21 mouse cellular contexts compared by ENCODE assay signal in the genomic region with DNA sequence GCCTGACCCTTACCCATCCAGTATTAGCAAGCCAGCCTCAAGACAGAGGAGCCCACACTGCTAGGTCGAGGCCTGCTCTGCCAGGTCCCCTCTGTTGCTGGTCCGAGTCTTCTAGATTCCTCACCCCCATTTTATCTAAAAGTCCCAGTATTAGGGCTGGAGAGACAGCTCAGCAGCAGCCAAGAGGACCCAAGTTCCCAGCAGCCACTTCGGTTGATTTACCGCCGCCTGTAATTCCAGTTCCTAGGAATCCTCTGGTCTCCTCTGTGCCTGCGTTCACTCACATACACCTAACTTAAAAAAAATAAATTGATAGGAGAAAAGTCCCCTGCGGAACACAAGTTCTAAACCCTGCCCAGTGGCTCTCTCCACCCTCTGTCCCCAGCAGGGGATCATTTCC.
DNase-seq lines count a peak whose midpoint lies in the region; ATAC-seq and TF ChIP-seq lines count a peak whose summit lies in the region.
"Had no signal": no experiment of that assay in that cellular context is flagged by ENCODE, and none has a peak within 500 bp of the region (broad histone marks: within the 10 kb centered on the region; RNA-seq: fewer than 3 reads in every experiment).

No protein-coding gene starts in this region.

- H3K4me1 ChIP-seq in heart, embryonic 10.5 days, result peaks cover 31% of the 10 kb centered on the region
- H3K4me1 ChIP-seq in kidney, postnatal 0 days (replicated peaks; ENCODE audit: insufficient read depth, low read length), result 0 out of 2 replicates have a peak, but pooled peaks cover 3% of the 10 kb centered on the region
- 0 out of 2 replicates have a peak, but pooled peaks cover 3% of the 10 kb centered on the region for H3K4me1 ChIP-seq in kidney, embryonic 16.5 days (ENCODE audit: insufficient read depth, low read length)
- H3K4me1 ChIP-seq in midbrain, embryonic 11.5 days (ENCODE audit: control insufficient read depth, insufficient read depth, low read length), result no peaks in the 10 kb centered on the region
- H3K4me1 ChIP-seq in midbrain, embryonic 13.5 days (replicated peaks), result peaks cover 24% of the 10 kb centered on the region; the same call in 1 of the 2 replicates
- peaks cover 35% of the 10 kb centered on the region for H3K4me1 ChIP-seq in limb, embryonic 12.5 days (replicated peaks)

- peak overlapping the region; percentile 76 for H3K27ac ChIP-seq in heart, embryonic 10.5 days
- H3K27ac ChIP-seq in kidney, postnatal 0 days, result no peak overlapping the region
- no peak overlapping the region for H3K27ac ChIP-seq in kidney, embryonic 16.5 days (ENCODE audit: low read length)
- H3K27ac ChIP-seq in midbrain, embryonic 11.5 days (ENCODE audit: low read depth, low read length), result no peak overlapping the region
- no peak overlapping the region for H3K27ac ChIP-seq in midbrain, embryonic 13.5 days
- 0 out of 2 replicates have a peak overlapping the region, but pooled peaks have one; percentile 4 for H3K27ac ChIP-seq in limb, embryonic 12.5 days
- H3K27ac ChIP-seq: hindbrain, embryonic 13.5 days; liver, embryonic 15.5 days; midbrain, embryonic 15.5 days; stomach, postnatal 0 days had no signal

- no peak overlapping the region for H3K4me2 ChIP-seq in kidney, postnatal 0 days (ENCODE audit: low read length)
- H3K4me2 ChIP-seq in kidney, embryonic 16.5 days (replicated peaks; ENCODE audit: low read depth, low read length), result no peak overlapping the region
- H3K4me2 ChIP-seq in midbrain, embryonic 11.5 days, result no peak overlapping the region
- no peak overlapping the region for H3K4me2 ChIP-seq in midbrain, embryonic 13.5 days (replicated peaks)
- H3K4me2 ChIP-seq in limb, embryonic 12.5 days, result no peak overlapping the region
- H3K4me2 ChIP-seq: hindbrain, embryonic 13.5 days; liver, embryonic 15.5 days; midbrain, embryonic 15.5 days had no signal

- H3K36me3 ChIP-seq in heart, embryonic 10.5 days, result no peaks in the 10 kb centered on the region
- no peaks in the 10 kb centered on the region for H3K36me3 ChIP-seq in kidney, postnatal 0 days (ENCODE audit: insufficient read depth, low read length)
- H3K36me3 ChIP-seq in kidney, embryonic 16.5 days (ENCODE audit: insufficient read depth, low read length), result no peaks in the 10 kb centered on the region
- H3K36me3 ChIP-seq in midbrain, embryonic 11.5 days (ENCODE audit: control insufficient read depth, insufficient read depth, low read length), result no peaks in the 10 kb centered on the region
- H3K36me3 ChIP-seq in midbrain, embryonic 13.5 days, result no peaks in the 10 kb centered on the region
- no peaks in the 10 kb centered on the region for H3K36me3 ChIP-seq in limb, embryonic 12.5 days
- H3K36me3 ChIP-seq: hindbrain, embryonic 13.5 days; liver, embryonic 15.5 days; midbrain, embryonic 15.5 days had no signal

- no peak for TF ChIP-seq CTCF in kidney, postnatal 0 days (IDR thresholded peaks at IDR 0.05; ENCODE audit: low read depth)

- no peaks in the 10 kb centered on the region for H3K9me3 ChIP-seq in heart, embryonic 10.5 days
- no peaks in the 10 kb centered on the region for H3K9me3 ChIP-seq in kidney, postnatal 0 days (replicated peaks; ENCODE audit: low read length)
- no peaks in the 10 kb centered on the region for H3K9me3 ChIP-seq in kidney, embryonic 16.5 days (ENCODE audit: low read length)
- H3K9me3 ChIP-seq in midbrain, embryonic 11.5 days (ENCODE audit: control insufficient read depth, low read length), result no peaks in the 10 kb centered on the region
- H3K9me3 ChIP-seq in midbrain, embryonic 13.5 days, result no peaks in the 10 kb centered on the region
- 0 out of 2 replicates have a peak, but pooled peaks cover 4% of the 10 kb centered on the region for H3K9me3 ChIP-seq in limb, embryonic 12.5 days
- H3K9me3 ChIP-seq: liver, embryonic 15.5 days; midbrain, embryonic 15.5 days had no signal

- no peak overlapping the region for H3K4me3 ChIP-seq in heart, embryonic 10.5 days
- H3K4me3 ChIP-seq in kidney, postnatal 0 days (replicated peaks; ENCODE audit: low read depth, low read length), result no peak overlapping the region
- H3K4me3 ChIP-seq in kidney, embryonic 16.5 days (ENCODE audit: low read length), result no peak overlapping the region
- no peak overlapping the region for H3K4me3 ChIP-seq in midbrain, embryonic 11.5 days (ENCODE audit: low read depth, low read length)
- H3K4me3 ChIP-seq in midbrain, embryonic 13.5 days (replicated peaks), result no peak overlapping the region
- H3K4me3 ChIP-seq in limb, embryonic 12.5 days (replicated peaks), result no peak overlapping the region
- H3K4me3 ChIP-seq: hindbrain, embryonic 13.5 days; liver, embryonic 15.5 days; midbrain, embryonic 15.5 days had no signal

- H3K27me3 ChIP-seq in heart, embryonic 10.5 days (ENCODE audit: insufficient read depth, poor library complexity, severe bottlenecking), result peaks cover 4% of the 10 kb centered on the region; the same call in 1 of the 2 replicates
- H3K27me3 ChIP-seq in kidney, postnatal 0 days (ENCODE audit: insufficient read depth, low read length), result no peaks in the 10 kb centered on the region
- H3K27me3 ChIP-seq in kidney, embryonic 16.5 days (ENCODE audit: insufficient read depth, low read length), result no peaks in the 10 kb centered on the region
- H3K27me3 ChIP-seq in midbrain, embryonic 11.5 days (ENCODE audit: control insufficient read depth, insufficient read depth, low read length), result no peaks in the 10 kb centered on the region
- no peaks in the 10 kb centered on the region for H3K27me3 ChIP-seq in midbrain, embryonic 13.5 days
- H3K27me3 ChIP-seq in limb, embryonic 12.5 days, result no peaks in the 10 kb centered on the region
- H3K27me3 ChIP-seq: hindbrain, embryonic 13.5 days; liver, embryonic 15.5 days; midbrain, embryonic 15.5 days; Patski had no signal

- H3K9ac ChIP-seq in kidney, postnatal 0 days (ENCODE audit: low read depth, low read length), result 0 out of 2 replicates have a peak overlapping the region, but pooled peaks have one; percentile 29
- no peak overlapping the region for H3K9ac ChIP-seq in kidney, embryonic 16.5 days (replicated peaks; ENCODE audit: low read length)
- no peak overlapping the region for H3K9ac ChIP-seq in midbrain, embryonic 11.5 days (ENCODE audit: low read length)
- H3K9ac ChIP-seq in midbrain, embryonic 13.5 days (replicated peaks), result no peak overlapping the region
- H3K9ac ChIP-seq in limb, embryonic 12.5 days (replicated peaks), result no peak overlapping the region
- H3K9ac ChIP-seq: hindbrain, embryonic 13.5 days; liver, embryonic 15.5 days; midbrain, embryonic 15.5 days had no signal

- DNase-seq in heart, embryonic 10.5 days (ENCODE audit: low spot score), result no peak
- no peak for DNase-seq in heart, adult 11 months
- DNase-seq in kidney, postnatal 0 days (ENCODE audit: low spot score), result no peak
- peak; percentile 28 for DNase-seq in midbrain, embryonic 11.5 days (ENCODE audit: low spot score, missing footprints)
- DNase-seq: adrenal gland, postnatal 10 days; cerebellum, adult 8-10 months; cerebellum, postnatal 25 days; heart, postnatal 14 days; kidney, adult 8-10 months; liver; lung, postnatal 36 days; right cerebral cortex, adult 18-20 months; thymus, postnatal 4 days had no signal

- no peak for ATAC-seq in kidney, postnatal 0 days (replicated peaks; ENCODE audit: low FRiP score, low read depth)
- ATAC-seq in kidney, embryonic 16.5 days (ENCODE audit: low FRiP score, low TSS enrichment), result no peak
- no peak for ATAC-seq in midbrain, embryonic 11.5 days (ENCODE audit: low FRiP score)
- no peak for ATAC-seq in midbrain, embryonic 13.5 days
- no peak for ATAC-seq in limb, embryonic 12.5 days (ENCODE audit: insufficient number of reproducible peaks, insufficient read depth, low FRiP score, low TSS enrichment, low read depth)
- ATAC-seq: midbrain, embryonic 15.5 days; Patski had no signal

- WGBS in heart, embryonic 10.5 days, result 72% methylated on average over 7 of the region's 7 CpGs
- 61% methylated on average over 7 of the region's 7 CpGs for WGBS in kidney, postnatal 0 days
- WGBS in kidney, embryonic 16.5 days, result 74% methylated on average over 7 of the region's 7 CpGs
- WGBS in midbrain, embryonic 11.5 days, result 89% methylated on average over 7 of the region's 7 CpGs
- WGBS in midbrain, embryonic 13.5 days, result 91% methylated on average over 7 of the region's 7 CpGs
- WGBS in limb, embryonic 12.5 days, result 63% methylated on average over 7 of the region's 7 CpGs

Comparison
In these comparisons a context has a peak if more than half of its experiments do, and no peak if none do; other contexts are left out.
1. H3K27ac ChIP-seq: peak in heart, embryonic 10.5 days (single experiment) and limb, embryonic 12.5 days (single experiment); none in kidney, postnatal 0 days (single experiment), kidney, embryonic 16.5 days (single experiment), midbrain, embryonic 11.5 days (single experiment) and midbrain, embryonic 13.5 days (single experiment).